Mouse (Mus musculus): Measurements from ENCODE around the gene Mcu.

Gene Mcu

DNA sequence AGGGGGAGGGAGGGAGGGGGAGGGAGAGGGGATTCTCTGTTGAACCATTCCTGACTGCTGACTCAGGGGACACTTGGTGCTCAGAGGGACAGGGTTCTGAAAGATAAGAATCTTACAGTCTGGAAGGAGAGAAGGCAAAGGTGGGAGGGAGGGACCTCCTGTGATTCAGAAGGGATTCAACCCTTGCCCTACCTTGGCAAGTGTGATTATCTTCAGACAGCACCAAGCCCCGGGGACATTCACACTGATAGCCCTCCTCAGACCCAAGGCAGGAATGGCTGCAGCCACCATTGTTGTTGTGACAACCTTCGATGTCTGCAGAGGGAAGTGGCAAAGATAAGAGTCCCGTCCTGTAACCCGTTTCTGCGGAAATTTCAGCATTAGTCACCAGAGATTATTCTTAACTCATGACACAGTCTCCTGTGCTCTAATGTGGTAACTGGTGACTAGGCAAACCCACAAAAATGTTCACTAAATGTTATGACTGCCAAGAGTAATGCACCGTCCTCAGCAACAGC, 185.7 kb downstream of the Mcu start:
- no peak for DNase-seq (ENCODE audit: low spot score in 2 of 2)

- DNase-seq (ENCODE audit: low spot score in 2 of 2): no peak
Measured at GRCm38 (mm10) chr10:59429448-59430135, 186.9 kb downstream of the Mcu start.

DNA sequence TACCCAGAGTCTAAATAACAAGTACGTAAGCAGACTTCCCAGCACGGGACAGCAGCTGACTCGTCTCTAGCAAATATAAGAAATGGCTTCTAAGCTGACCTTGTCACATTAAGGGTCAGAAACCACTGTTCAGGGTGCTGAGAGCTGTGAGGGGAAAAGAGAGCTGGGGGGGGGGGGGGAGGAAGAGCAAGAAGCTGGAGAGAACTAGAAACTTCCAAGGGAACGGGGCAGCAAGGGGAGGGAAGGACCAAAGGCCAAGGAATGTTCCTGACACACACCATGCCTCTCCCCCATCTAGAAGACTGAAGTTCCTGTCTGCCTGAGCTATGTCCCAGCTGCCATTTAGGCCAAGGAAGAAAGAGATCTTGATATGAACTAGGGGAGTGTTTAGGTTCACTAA, 190.1 kb downstream of the Mcu start:
- DNase-seq (ENCODE audit: low spot score in 2 of 2): no peak

DNA sequence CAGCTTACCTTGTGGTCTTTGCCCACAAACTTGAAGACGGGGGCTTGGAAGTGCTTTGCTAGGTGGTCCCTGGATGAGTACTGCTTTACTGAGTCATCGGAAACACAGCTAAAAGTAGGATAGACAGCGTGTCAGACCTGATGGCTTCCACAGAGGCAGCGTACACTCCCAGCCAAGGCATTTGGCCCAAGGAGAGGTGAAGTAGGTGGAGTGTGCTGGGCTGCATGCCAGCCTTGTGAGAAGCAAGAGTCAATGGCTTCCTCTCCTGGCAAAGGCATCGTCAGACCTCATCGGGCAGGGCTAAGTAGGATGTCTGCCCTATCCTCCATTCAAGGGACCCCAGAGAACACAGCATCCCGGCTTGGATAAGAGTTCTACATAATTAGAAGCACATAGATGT, 191.1 kb downstream of the Mcu start:
- no peak for DNase-seq (ENCODE audit: low spot score in 2 of 2)

DNA sequence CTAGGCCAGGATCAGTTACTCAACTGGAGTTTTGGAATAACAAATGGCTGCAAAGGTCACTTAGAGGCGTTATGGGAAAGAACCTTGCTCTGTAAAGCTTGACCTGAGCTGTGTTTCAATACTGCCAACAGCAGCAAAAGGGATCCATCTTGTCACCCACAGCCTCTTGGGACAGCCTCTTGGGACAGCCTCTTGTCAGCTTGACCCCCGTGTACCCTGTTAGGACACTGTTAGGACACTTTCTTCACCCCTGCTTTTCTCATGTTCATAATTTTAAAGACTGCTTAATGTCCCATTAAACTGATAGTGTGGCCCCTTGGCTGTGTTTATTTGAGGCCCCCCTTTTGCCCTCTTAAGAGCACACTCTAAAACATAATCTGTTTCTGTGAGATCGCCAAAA, 192.0 kb downstream of the Mcu start:
- no peak for DNase-seq (ENCODE audit: low spot score in 2 of 2)

DNA sequence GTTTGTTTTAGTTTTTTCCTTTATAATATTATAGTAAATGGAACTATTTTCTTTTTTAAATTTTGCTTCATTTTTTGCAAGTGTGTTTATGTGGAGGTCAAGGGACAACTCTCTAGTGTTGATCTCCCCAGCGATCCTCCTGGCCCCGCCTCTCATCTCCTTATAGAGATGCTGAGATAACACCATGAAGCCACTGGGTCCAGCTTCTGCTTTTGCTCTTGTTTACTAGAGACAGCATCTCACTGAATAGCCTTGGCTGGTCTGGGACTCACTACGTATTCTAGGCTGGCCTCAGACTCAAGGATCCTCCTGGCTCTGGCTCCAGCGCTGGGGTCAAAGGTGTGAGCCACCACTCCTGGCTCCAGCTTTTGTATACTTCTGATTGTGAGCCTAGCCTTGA, 197.0 kb downstream of the Mcu start:
- no peak for DNase-seq (ENCODE audit: low spot score in 2 of 2)

DNA sequence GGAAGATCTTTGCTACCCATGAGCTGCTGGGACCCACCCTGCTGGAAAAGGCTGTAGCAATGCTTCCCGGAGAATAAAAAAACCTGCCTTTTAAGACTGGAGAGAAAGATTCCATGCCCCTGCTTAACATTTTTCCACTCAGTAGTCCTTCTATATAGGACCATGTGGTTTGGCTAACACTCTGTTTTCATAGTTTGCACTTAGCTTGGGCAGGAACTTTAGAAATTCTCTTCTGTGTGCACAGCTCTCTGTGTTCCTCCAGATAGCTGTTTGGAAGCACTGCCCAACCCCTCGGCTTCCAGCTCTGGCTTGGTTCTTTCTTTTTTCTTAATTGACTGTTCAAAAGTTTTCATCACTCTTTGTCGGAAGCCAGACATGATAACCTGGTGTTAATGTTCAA, 199.9 kb downstream of the Mcu start:
- no peak for DNase-seq (ENCODE audit: low spot score in 2 of 2)

DNA sequence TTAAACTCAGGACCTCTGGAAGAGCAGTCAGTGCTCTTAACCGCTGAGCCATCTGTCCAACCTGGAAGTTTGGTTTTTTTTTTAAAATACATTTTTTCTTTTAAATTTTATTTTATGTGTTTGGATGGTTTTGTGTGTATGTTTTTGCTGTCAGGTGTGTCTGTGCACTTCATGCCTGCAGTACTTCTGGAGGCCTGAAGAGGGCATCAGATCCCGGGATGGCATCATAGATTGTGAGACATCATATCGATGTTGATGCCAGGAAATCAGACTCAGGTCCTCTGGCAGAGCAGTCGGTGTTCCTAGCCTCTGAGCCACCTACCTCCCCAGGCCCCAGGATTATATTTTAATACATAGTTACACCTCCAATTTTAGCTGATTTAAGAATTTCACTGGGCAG, 202.8 kb downstream of the Mcu start:
- no peak for DNase-seq (ENCODE audit: low spot score in 2 of 2)

DNA sequence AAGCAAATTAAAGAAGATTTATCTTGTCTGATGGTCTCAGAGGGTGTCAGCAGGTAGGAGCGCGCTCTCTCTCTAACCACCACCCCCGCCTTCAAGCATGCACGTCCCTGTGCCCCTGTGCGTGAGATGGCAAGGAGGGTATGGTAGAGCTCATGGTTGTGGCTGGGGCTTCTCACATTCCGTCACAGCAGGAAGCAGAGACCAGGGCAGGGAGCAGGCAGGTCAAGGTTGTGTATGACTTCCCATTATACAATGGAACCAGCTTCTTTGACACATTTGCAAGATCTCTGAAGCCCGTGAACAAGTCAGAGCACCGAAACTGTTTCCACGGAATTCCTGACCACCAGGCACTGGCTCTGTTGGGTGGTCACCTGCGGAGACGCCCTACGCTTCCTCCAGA, 206.2 kb downstream of the Mcu start:
- DNase-seq (ENCODE audit: low spot score in 2 of 2): no peak

DNA sequence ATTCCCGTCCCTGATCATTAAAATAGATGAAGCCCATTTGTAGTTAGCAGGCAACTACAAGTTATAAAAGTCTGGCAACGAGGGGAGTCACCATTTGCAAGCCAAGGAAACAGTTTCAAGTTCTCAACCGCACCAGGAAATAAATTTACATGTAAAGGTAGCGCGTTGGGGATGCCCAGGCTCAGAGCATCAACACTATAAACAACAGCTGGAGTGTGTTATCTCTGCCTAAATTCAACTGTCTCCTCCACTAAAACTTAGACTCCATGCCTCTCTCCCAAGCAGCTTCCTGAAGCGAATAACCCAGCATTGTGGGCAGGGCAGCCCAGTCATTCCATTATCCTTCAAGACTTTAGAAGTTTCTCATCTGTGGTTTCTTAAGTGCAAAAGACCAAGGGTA, 208.0 kb downstream of the Mcu start:
- DNase-seq (ENCODE audit: low spot score in 2 of 2): no peak

- no peak for DNase-seq (ENCODE audit: low spot score in 2 of 2)
Measured at GRCm38 (mm10) chr10:59403793-59404149, 212.7 kb downstream of the Mcu start.

GRCm38 (mm10) chr10:59402899-59403792, 213.3 kb downstream of the Mcu start, which contains the start of gene Pla2g12b:
Pla2g12b (plus strand) TSS chr10:59403660.
- no peak for DNase-seq (ENCODE audit: low spot score in 2 of 2)

Data from thymus, postnatal 10 days (tissue).